Mouse (Mus musculus) adrenal gland, adult 8-10 months (tissue): Measurements from ENCODE around the gene Ccdc74a. TPM values are rescaled to one million over a fixed set of nuclear protein-coding genes. Genes with fewer than 3 reads are reported as not detected.
A peak's percentile ranks its signal among the peaks of the same experiment; 100 is the strongest.
"Not testable (repeated sequence)": the region's sequence is repeated elsewhere in the genome, so short reads cannot be mapped to it uniquely, and the experiment has no call there.

Source experiments
- DNase-seq: peaks from one replicate; pipeline ENCODE4 v3.0.0; 2022
- total RNA-seq, 4 experiments: library from RNA; stranded (reverse); gene quantifications; 2 replicates each; pipeline ENCODE4 v1.2.4; 2022

The Ccdc74a gene
- 1 to 10 TPM in 3 of 4 experiments, under 1 TPM in 1; 0.81 to 3.8 (median 2.1) TPM for total RNA-seq

- DNase-seq = peak; percentile 73
These were observed at the start of gene Ccdc74a for GRCm38 (mm10) chr16:17646310-17647114. Gene Ccdc74a, plus strand, starts transcription at chr16:17646470.

GRCm38 (mm10) chr16:17600944-17601562, 45.2 kb upstream of the Ccdc74a start:
- no peak for DNase-seq

GRCm38 (mm10) chr16:17604941-17605340, 41.3 kb upstream of the Ccdc74a start:
- DNase-seq = no peak

- no peak for DNase-seq
These were observed 40.6 kb upstream of the Ccdc74a start for GRCm38 (mm10) chr16:17605684-17606083.

- no peak for DNase-seq
These were observed 34.9 kb upstream of the Ccdc74a start for GRCm38 (mm10) chr16:17611383-17611782.

- DNase-seq = not testable (repeated sequence)
These were observed 31.5 kb upstream of the Ccdc74a start for GRCm38 (mm10) chr16:17614740-17615139.

GRCm38 (mm10) chr16:17616212-17616611, 30.1 kb upstream of the Ccdc74a start:
- DNase-seq = no peak

- DNase-seq = no peak
These were observed 28.2 kb upstream of the Ccdc74a start for GRCm38 (mm10) chr16:17617922-17618565.

- DNase-seq = peak; percentile 78
These were observed 26.8 kb upstream of the Ccdc74a start, which contains the start of gene Smpd4 for GRCm38 (mm10) chr16:17619198-17620105. Gene Smpd4, plus strand, starts transcription at chr16:17619354.

GRCm38 (mm10) chr16:17621936-17622335, 24.3 kb upstream of the Ccdc74a start:
- no peak for DNase-seq

- no peak for DNase-seq
These were observed 20.6 kb upstream of the Ccdc74a start for GRCm38 (mm10) chr16:17625488-17626268.

GRCm38 (mm10) chr16:17626269-17626555, 20.1 kb upstream of the Ccdc74a start:
- no peak for DNase-seq

GRCm38 (mm10) chr16:17632580-17632979, 13.7 kb upstream of the Ccdc74a start:
- DNase-seq = no peak

GRCm38 (mm10) chr16:17633481-17634181, 12.6 kb upstream of the Ccdc74a start:
- no peak for DNase-seq

GRCm38 (mm10) chr16:17636904-17637303, 9.4 kb upstream of the Ccdc74a start:
- DNase-seq = no peak

GRCm38 (mm10) chr16:17637610-17638009, 8.7 kb upstream of the Ccdc74a start:
- no peak for DNase-seq

- DNase-seq = no peak
These were observed 8.1 kb upstream of the Ccdc74a start for GRCm38 (mm10) chr16:17638036-17638628.

GRCm38 (mm10) chr16:17639081-17639480, 7.2 kb upstream of the Ccdc74a start:
- no peak for DNase-seq

- no peak for DNase-seq
These were observed 6.3 kb upstream of the Ccdc74a start for GRCm38 (mm10) chr16:17639951-17640350.

- no peak for DNase-seq
These were observed 5.6 kb upstream of the Ccdc74a start for GRCm38 (mm10) chr16:17640706-17641105.

GRCm38 (mm10) chr16:17641301-17641700, 5.0 kb upstream of the Ccdc74a start:
- no peak for DNase-seq
